Mouse (Mus musculus) skeletal muscle tissue, adult 2 months (tissue): ENCODE measurements around the gene Btnl1.

Experiments used
- DNase-seq: peaks from one replicate; pipeline ENCODE4 v3.0.0-alpha.2; 2012; ENCODE audit warnings: low read depth, low spot score

The Btnl1 gene

DNA sequence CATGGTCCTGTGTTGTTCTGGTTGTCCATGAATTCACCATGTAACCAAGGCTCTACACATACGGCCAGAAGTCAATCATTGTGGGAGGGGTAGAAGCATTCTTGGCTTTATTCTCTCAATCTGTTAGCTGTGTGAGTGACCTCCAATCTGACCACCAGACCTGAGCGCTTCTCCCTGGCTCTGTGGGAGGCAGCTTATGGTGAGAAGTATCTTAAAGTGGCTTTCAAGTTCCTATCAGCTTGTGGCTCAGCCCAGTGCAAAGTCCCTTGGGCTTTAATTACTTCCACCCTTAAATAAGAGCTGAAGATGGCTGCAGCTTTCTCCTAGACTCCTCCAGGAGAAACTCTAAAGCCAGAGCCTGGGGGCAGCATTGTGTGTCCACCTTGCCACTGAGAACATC lies at the start of gene Btnl1:
Gene Btnl1 (plus strand): TSS at position 286 of the 400 bp plus-strand sequence.
- DNase-seq: no peak

- no peak for DNase-seq
Observed at GRCm38 (mm10) chr17:34329807-34330206, 47.1 kb upstream of the Btnl1 start.

DNA sequence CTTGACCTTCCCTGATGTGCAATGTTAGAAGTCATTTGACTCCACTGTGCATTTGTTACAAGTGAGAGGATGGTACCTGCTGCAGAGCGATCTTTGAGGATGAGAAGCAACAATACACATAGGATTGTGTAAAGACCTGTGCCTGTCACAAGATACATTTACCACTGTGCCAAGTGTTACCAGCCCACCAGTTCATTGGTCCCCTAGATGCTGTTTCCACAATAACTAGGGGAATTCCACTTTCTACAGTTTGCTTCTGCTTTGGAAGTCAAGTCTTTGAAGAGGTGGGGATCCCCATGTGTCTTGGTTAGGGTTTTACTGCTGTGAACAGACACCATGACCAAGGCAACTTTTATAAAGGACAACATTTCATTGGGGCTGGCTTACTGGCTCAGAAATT lies 45.7 kb upstream of the Btnl1 start:
- no peak for DNase-seq

- DNase-seq: no peak
Observed at GRCm38 (mm10) chr17:34340619-34341402, 36.1 kb upstream of the Btnl1 start.

DNA sequence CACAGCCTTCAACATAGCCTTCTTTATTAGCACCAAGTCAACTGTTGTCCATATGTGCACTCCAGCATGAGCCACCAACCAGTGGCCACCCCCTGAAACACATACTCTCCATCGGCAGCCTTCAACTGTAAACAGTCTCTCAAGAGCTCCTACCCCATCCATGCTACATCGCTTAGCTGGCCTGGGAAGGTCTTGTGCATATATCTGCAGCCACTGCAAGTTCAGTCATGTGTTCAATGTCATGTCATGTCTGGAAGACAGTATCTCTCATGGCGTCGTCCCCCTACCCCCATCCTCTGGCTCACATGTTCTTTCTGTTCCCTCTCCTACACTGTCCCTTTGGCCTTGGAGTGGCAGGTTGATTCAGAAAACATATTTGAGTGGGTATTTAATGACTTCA lies 32.0 kb upstream of the Btnl1 start:
- no peak for DNase-seq

DNA sequence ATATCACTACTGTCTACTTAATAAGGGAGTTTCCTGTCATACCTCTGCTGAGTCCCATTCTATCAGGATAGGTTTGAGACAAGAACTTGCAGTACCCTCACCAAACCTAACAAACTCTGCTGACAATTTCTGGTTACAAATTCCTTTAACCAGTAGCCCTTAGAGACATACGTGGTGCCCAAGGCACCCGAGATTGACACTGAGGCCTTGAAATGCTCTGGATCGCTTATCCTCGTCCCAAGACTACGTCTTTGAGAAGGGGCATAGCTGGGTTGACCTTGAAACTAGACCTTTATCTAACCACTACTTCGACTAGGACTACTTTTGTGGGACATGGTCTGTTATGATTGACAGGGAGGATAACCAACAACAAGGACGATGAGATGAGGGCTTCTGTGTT lies 31.4 kb upstream of the Btnl1 start:
- DNase-seq: no peak

DNA sequence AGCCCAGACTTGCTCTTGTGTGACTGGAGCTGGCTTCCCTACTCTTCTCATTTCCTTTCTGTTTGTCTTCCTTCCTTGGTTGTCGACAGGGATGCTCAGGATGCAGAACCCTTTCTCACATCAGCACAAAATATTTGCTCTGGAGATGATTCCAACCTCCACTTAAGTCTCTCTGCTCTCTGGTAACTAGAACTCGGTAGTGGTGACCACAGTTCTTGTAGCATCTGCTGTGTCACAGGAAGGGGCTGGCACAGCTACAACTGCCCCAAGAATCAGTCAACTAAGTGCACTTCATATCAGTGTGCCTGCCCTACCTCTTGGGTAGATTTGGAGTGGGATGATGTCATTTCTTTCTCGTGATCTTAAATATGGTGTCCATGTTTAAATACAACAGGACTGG lies 30.9 kb upstream of the Btnl1 start:
- no peak for DNase-seq

DNA sequence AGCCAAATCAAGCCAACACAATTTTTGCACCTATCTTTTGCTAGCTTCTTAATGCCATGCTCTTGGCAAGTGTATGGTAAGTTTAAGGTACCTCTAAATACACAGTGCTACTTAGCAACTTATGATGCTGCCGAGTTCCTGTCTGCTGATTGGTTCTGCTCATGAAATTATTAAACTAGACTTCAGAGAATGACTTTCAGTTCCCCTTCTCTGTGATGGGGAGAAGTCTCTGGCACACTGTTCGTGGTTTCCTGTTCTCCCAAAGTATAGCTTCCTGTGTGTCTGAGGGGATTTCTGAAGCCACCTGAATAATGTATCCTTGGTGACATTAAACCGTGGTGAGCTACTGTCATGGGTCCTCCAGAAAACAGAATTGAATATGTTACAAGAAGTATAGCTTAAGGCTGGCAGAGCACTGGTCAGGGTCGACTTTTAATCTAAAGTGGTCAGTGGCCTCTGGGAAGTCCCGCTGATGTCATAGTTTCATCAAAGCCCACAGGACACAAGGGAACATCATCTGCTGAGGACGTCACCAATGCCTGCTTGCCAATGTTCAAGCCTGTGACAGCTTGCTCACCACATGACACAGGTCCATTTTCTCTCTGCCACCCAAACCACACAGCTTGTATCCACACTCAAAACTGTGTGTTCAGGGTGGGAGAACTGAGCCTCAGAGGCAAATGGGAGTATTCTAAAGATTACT lies 29.2 kb upstream of the Btnl1 start:
- peak; percentile 73 for DNase-seq

- DNase-seq: peak; percentile 38
Observed at GRCm38 (mm10) chr17:34349429-34349828, 27.5 kb upstream of the Btnl1 start.

GRCm38 (mm10) chr17:34354539-34354938 lies 22.4 kb upstream of the Btnl1 start, which contains the start of gene Btnl2:
Gene Btnl2, plus strand, starts transcription at chr17:34354822.
- no peak for DNase-seq

GRCm38 (mm10) chr17:34354940-34355339 lies 22.0 kb upstream of the Btnl1 start:
- peak; percentile 32 for DNase-seq

DNA sequence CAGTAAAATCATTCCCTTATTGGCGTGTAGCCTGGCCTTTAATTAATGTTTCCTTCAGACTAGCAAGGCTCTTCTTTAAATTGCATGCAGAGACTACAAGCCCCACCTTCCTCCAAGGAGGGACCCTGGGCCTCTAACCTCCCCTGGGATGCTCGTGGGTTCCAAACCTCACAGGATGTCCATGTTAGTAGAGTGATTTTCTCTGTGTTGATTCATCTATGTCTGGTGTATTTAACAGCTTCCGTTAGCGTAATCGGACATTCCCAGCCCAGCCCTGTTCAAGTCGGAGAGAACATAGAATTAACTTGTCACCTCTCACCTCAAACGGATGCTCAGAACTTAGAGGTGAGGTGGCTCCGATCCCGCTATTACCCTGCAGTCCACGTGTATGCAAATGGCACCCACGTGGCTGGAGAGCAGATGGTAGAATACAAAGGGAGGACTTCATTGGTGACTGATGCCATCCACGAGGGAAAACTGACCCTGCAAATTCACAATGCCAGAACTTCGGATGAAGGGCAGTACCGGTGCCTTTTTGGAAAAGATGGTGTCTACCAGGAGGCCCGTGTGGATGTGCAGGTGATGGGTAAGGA lies 13.9 kb upstream of the Btnl1 start:
- no peak for DNase-seq

GRCm38 (mm10) chr17:34363676-34364310 lies 13.1 kb upstream of the Btnl1 start:
- no peak for DNase-seq

DNA sequence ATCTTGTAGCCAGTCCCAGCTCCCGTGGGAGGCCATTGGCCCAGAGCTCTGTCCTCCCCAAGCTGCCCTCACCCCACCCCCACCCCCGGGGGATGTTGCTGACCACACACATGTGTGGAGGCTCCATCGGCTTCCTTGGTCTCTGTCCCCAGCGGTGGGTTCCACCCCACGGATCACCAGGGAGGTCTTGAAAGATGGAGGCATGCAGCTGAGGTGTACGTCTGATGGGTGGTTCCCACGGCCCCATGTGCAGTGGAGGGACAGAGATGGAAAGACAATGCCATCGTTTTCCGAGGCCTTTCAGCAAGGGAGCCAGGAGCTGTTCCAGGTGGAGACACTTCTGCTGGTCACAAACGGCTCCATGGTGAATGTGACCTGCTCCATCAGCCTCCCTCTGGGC lies 11.9 kb upstream of the Btnl1 start:
- DNase-seq: no peak

DNA sequence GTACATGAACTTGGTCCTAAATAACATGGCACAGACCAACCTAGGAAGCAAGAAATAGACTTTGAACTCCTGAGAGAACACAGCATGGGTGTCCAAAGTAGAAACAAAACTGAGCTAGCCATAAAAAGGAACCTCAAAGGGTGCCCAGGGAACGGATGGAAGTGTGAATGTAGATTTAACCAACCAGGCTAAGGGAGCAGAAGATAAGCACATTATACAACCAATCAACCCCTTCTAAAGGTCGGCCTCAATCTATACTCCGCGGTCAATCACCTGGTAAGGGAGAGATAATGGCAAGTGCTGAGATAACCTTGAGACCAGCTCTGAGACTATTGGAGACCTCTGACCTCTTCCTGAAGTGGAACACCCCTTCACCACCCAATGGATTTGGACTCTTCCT lies 6.4 kb upstream of the Btnl1 start:
- no peak for DNase-seq

DNA sequence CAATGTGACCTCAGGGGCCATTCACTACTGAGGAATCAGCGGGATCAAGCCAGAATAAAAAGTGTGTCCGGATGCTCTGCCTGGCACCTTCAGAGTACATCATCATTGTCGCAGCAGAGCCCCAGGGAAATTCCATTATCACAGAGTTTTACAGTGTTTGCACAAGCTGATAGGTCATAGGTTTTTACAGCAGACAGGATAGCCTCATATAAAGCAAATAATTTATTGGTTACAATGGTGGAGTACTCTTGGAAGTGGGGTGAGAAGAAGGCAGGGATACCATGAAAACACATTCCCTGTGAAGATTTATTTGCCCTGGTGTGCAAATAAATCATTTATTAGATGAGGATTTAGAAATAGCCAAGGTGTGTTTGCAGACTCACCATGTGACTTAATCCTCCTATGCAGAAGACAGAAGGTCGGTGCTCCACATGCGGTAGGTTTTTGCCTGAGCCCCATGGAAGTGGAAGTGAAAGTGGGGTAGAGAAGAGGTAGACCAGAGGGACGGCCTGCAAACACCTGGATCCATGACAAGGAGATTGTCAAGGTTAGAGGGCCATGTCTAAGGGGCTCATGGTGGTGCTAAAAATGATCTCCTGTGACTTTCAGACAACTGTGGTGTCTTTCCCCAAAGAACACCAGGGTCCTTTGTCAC lies 3.8 kb upstream of the Btnl1 start:
- DNase-seq: no peak

GRCm38 (mm10) chr17:34377450-34378209 lies 698 bp downstream of the Btnl1 start:
- no peak for DNase-seq

DNA sequence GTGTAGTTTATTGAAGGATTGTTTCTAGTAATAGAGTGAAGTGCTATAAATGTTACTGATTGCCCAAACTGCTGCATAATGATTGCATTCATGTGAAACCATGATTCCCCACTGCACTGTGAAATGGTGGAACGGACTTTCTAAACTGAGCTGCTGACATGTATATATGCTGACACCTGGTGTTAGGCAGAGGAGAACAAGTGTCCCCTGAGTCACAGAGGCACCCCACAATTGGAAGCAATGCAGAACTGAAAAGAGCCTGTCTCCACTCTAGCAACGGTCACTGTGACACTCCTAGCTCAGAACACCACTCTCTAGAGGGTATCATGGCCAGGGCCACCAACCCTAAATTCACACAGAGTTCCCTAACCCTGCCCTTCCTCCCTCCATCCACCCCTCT lies 1.8 kb downstream of the Btnl1 start:
- no peak for DNase-seq

- DNase-seq: no peak
Observed at GRCm38 (mm10) chr17:34379451-34379850, 2.5 kb downstream of the Btnl1 start.

- no peak for DNase-seq
Observed at GRCm38 (mm10) chr17:34381876-34382275, 4.9 kb downstream of the Btnl1 start.

DNA sequence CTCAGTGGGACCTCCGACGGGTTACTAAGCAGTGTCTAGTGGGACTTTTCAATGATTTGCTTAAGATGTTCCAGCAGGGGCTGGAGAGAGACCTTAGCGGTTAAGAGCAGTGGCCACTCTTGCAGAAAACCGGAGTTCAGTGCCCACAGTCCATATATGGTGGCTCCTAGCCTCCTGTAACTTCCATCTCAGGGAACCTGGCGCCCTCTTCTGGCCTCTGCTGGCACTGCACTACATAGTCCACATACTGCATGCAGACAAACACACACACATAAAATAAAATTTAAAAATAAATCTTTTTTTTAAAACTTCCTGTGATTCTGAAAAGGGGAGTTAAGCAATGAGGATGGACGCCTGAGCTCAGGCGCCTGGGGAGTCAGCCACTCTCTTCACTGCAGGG lies 6.3 kb downstream of the Btnl1 start:
- no peak for DNase-seq
